Mouse (Mus musculus): ENCODE measurements at regions not wholly inside any gene's neighbourhood (a gene's known extent, or its start where the extent isn't known, plus 50 kb on each side); places are given as distances from the start of the nearest gene placed in this dataset.

GRCm38 (mm10) chr1:169338461-169338860 lies 192.8 kb downstream of the Nuf2 start:
- no peak for DNase-seq (ENCODE audit: inconsistent ontology term)

- no peak for DNase-seq (ENCODE audit: inconsistent ontology term)
Observed at GRCm38 (mm10) chr1:169332165-169332564, 199.1 kb downstream of the Nuf2 start.

- no peak for DNase-seq (ENCODE audit: inconsistent ontology term)
Observed at GRCm38 (mm10) chr1:169313241-169313640, 218.0 kb downstream of the Nuf2 start.

- no peak for DNase-seq (ENCODE audit: inconsistent ontology term)
Observed at GRCm38 (mm10) chr1:169283440-169283839, 247.8 kb downstream of the Nuf2 start.

- DNase-seq (ENCODE audit: inconsistent ontology term), result no peak
Observed at GRCm38 (mm10) chr1:169270750-169271149, 260.5 kb downstream of the Nuf2 start.

GRCm38 (mm10) chr1:169263984-169264660 lies 267.1 kb downstream of the Nuf2 start:
- DNase-seq (ENCODE audit: inconsistent ontology term), result no peak

- no peak for DNase-seq (ENCODE audit: inconsistent ontology term)
Observed at GRCm38 (mm10) chr1:169254250-169254937, 276.9 kb downstream of the Nuf2 start.

- no peak for DNase-seq (ENCODE audit: inconsistent ontology term)
Observed at GRCm38 (mm10) chr1:169252189-169252588, 279.1 kb downstream of the Nuf2 start.

- no peak for DNase-seq (ENCODE audit: inconsistent ontology term)
Observed at GRCm38 (mm10) chr1:169249021-169249420, 282.2 kb downstream of the Nuf2 start.

- DNase-seq (ENCODE audit: inconsistent ontology term), result no peak
Observed at GRCm38 (mm10) chr1:169240377-169240776, 290.9 kb downstream of the Nuf2 start.

- DNase-seq (ENCODE audit: inconsistent ontology term), result no peak
Observed at GRCm38 (mm10) chr1:169238671-169239090, 292.6 kb downstream of the Nuf2 start.

GRCm38 (mm10) chr1:169235276-169235681 lies 296.0 kb downstream of the Nuf2 start:
- peak; percentile 17 for DNase-seq (ENCODE audit: inconsistent ontology term)

- no peak for DNase-seq (ENCODE audit: inconsistent ontology term)
Observed at GRCm38 (mm10) chr1:169233368-169233767, 297.9 kb downstream of the Nuf2 start.

- DNase-seq (ENCODE audit: inconsistent ontology term), result no peak
Observed at GRCm38 (mm10) chr1:169230097-169230496, 301.2 kb downstream of the Nuf2 start.

- no peak for DNase-seq (ENCODE audit: inconsistent ontology term)
Observed at GRCm38 (mm10) chr1:169224431-169224830, 306.8 kb downstream of the Nuf2 start.

- peak; percentile 81 for DNase-seq (ENCODE audit: inconsistent ontology term)
Observed at GRCm38 (mm10) chr1:169187658-169188057, 343.6 kb downstream of the Nuf2 start.

- no peak for DNase-seq (ENCODE audit: inconsistent ontology term)
Observed at GRCm38 (mm10) chr1:169170405-169170804, 360.9 kb downstream of the Nuf2 start.

- DNase-seq (ENCODE audit: inconsistent ontology term), result no peak
Observed at GRCm38 (mm10) chr1:169168033-169168432, 363.2 kb downstream of the Nuf2 start.

- DNase-seq (ENCODE audit: inconsistent ontology term), result peak; percentile 19
Observed at GRCm38 (mm10) chr1:169166041-169166850, 365.0 kb downstream of the Nuf2 start.

GRCm38 (mm10) chr1:169160858-169161257 lies 370.4 kb downstream of the Nuf2 start:
- no peak for DNase-seq (ENCODE audit: inconsistent ontology term)

GRCm38 (mm10) chr1:169160220-169160619 lies 371.0 kb downstream of the Nuf2 start:
- DNase-seq (ENCODE audit: inconsistent ontology term), result no peak

GRCm38 (mm10) chr1:169159786-169160185 lies 371.5 kb downstream of the Nuf2 start:
- DNase-seq (ENCODE audit: inconsistent ontology term), result no peak
